Mouse (Mus musculus): ENCODE results near the gene Zbtb20. TPM values are rescaled to one million over a fixed set of nuclear protein-coding genes. Genes with fewer than 3 reads are reported as not detected.

Gene Zbtb20
- total and polyA plus RNA-seq, 2 experiments from 2014 or later, result 19.8 to 45.8 TPM

- Histone ChIP-seq H3K36me3 (replicated peaks; ENCODE audit: control insufficient read depth, insufficient read depth, low read length) (no peaks in the 10 kb centered on the region), H3K4me3 (ENCODE audit: low read depth, low read length) (no peak overlapping the region), H3K9ac (replicated peaks; ENCODE audit: low read depth, low read length) (no peak overlapping the region), H3K27ac (ENCODE audit: low read depth) (no peak overlapping the region), H3K27me3 (ENCODE audit: control insufficient read depth, insufficient read depth, low read length) (no peaks in the 10 kb centered on the region), H3K9me3 (replicated peaks; ENCODE audit: control insufficient read depth, low read length) (no peaks in the 10 kb centered on the region), H3K4me2 (ENCODE audit: low read depth, low read length) (no peak overlapping the region), H3K4me1 (ENCODE audit: control insufficient read depth, insufficient read depth) (no peaks in the 10 kb centered on the region)
- TF ChIP-seq CTCF (IDR thresholded peaks at IDR 0.05; ENCODE audit: low read depth) (no peak), EP300 (IDR thresholded peaks at IDR 0.05; ENCODE audit: low read depth) (no peak)
- no peak for DNase-seq (ENCODE audit: low spot score)
- no peak for ATAC-seq (ENCODE audit: insufficient read depth, low read depth)
- WGBS, result 57% methylated on average over 1 of the region's 1 CpGs
Observed at GRCm38 (mm10) chr16:43528300-43528699, 652.6 kb downstream of the Zbtb20 start.

GRCm38 (mm10) chr16:43531328-43531727 lies 655.6 kb downstream of the Zbtb20 start:
- WGBS, result 85% methylated on average over 6 of the region's 6 CpGs

GRCm38 (mm10) chr16:43534103-43534502 lies 658.4 kb downstream of the Zbtb20 start:
- Histone ChIP-seq H3K4me3 (ENCODE audit: low read depth, low read length) (no peak overlapping the region), H3K36me3 (replicated peaks; ENCODE audit: control insufficient read depth, insufficient read depth, low read length) (no peaks in the 10 kb centered on the region), H3K4me1 (ENCODE audit: control insufficient read depth, insufficient read depth) (no peaks in the 10 kb centered on the region), H3K27me3 (ENCODE audit: control insufficient read depth, insufficient read depth, low read length) (no peaks in the 10 kb centered on the region), H3K4me2 (ENCODE audit: low read depth, low read length) (no peak overlapping the region), H3K9ac (replicated peaks; ENCODE audit: low read depth, low read length) (no peak overlapping the region), H3K9me3 (replicated peaks; ENCODE audit: control insufficient read depth, low read length) (no peaks in the 10 kb centered on the region), H3K27ac (ENCODE audit: low read depth) (no peak overlapping the region)
- TF ChIP-seq CTCF (IDR thresholded peaks at IDR 0.05; ENCODE audit: low read depth), result no peak
- no peak for TF ChIP-seq EP300 (IDR thresholded peaks at IDR 0.05; ENCODE audit: low read depth)
- ATAC-seq (ENCODE audit: insufficient read depth, low read depth), result no peak
- WGBS, result 84% methylated on average over 3 of the region's 3 CpGs
- DNase-seq (ENCODE audit: low spot score), result no peak

More at GRCm38 (mm10) chr16:43531328-43531727, 655.6 kb downstream of the Zbtb20 start:
- TF ChIP-seq CTCF (IDR thresholded peaks at IDR 0.05; ENCODE audit: low read depth) (no peak), EP300 (IDR thresholded peaks at IDR 0.05; ENCODE audit: low read depth) (no peak)
- no peaks in the 10 kb centered on the region for H3K27me3 ChIP-seq (ENCODE audit: control insufficient read depth, insufficient read depth, low read length)
- no peak overlapping the region for H3K4me2 ChIP-seq (ENCODE audit: low read depth, low read length)
- H3K9me3 ChIP-seq (replicated peaks; ENCODE audit: control insufficient read depth, low read length), result no peaks in the 10 kb centered on the region
- H3K4me3 ChIP-seq (ENCODE audit: low read depth, low read length), result no peak overlapping the region
- no peaks in the 10 kb centered on the region for H3K36me3 ChIP-seq (replicated peaks; ENCODE audit: control insufficient read depth, insufficient read depth, low read length)
- no peaks in the 10 kb centered on the region for H3K4me1 ChIP-seq (ENCODE audit: control insufficient read depth, insufficient read depth)
- no peak overlapping the region for H3K27ac ChIP-seq (ENCODE audit: low read depth)
- DNase-seq (ENCODE audit: low spot score), result no peak
- no peak overlapping the region for H3K9ac ChIP-seq (replicated peaks; ENCODE audit: low read depth, low read length)
- ATAC-seq (ENCODE audit: insufficient read depth, low read depth), result no peak

- Histone ChIP-seq H3K4me3 (ENCODE audit: low read depth, low read length) (no peak overlapping the region), H3K9me3 (replicated peaks; ENCODE audit: control insufficient read depth, low read length) (no peaks in the 10 kb centered on the region), H3K27me3 (ENCODE audit: control insufficient read depth, insufficient read depth, low read length) (no peaks in the 10 kb centered on the region), H3K36me3 (replicated peaks; ENCODE audit: control insufficient read depth, insufficient read depth, low read length) (no peaks in the 10 kb centered on the region), H3K9ac (replicated peaks; ENCODE audit: low read depth, low read length) (no peak overlapping the region), H3K27ac (ENCODE audit: low read depth) (no peak overlapping the region), H3K4me2 (ENCODE audit: low read depth, low read length) (no peak overlapping the region), H3K4me1 (ENCODE audit: control insufficient read depth, insufficient read depth) (no peaks in the 10 kb centered on the region)
- TF ChIP-seq CTCF (IDR thresholded peaks at IDR 0.05; ENCODE audit: low read depth) (no peak), EP300 (IDR thresholded peaks at IDR 0.05; ENCODE audit: low read depth) (no peak)
- no peak for ATAC-seq (ENCODE audit: insufficient read depth, low read depth)
- 76% methylated on average over 1 of the region's 1 CpGs for WGBS
- no peak for DNase-seq (ENCODE audit: low spot score)
Observed at GRCm38 (mm10) chr16:43535912-43536311, 660.2 kb downstream of the Zbtb20 start.

GRCm38 (mm10) chr16:43537163-43537562 lies 661.5 kb downstream of the Zbtb20 start:
- TF ChIP-seq EP300 (IDR thresholded peaks at IDR 0.05; ENCODE audit: low read depth) (no peak), CTCF (IDR thresholded peaks at IDR 0.05; ENCODE audit: low read depth) (no peak)
- Histone ChIP-seq H3K4me3 (ENCODE audit: low read depth, low read length) (no peak overlapping the region), H3K36me3 (replicated peaks; ENCODE audit: control insufficient read depth, insufficient read depth, low read length) (no peaks in the 10 kb centered on the region), H3K27me3 (ENCODE audit: control insufficient read depth, insufficient read depth, low read length) (no peaks in the 10 kb centered on the region), H3K9ac (replicated peaks; ENCODE audit: low read depth, low read length) (no peak overlapping the region), H3K9me3 (replicated peaks; ENCODE audit: control insufficient read depth, low read length) (no peaks in the 10 kb centered on the region), H3K4me2 (ENCODE audit: low read depth, low read length) (no peak overlapping the region), H3K4me1 (ENCODE audit: control insufficient read depth, insufficient read depth) (no peaks in the 10 kb centered on the region), H3K27ac (ENCODE audit: low read depth) (no peak overlapping the region)
- 82% methylated on average over 7 of the region's 7 CpGs for WGBS
- ATAC-seq (ENCODE audit: insufficient read depth, low read depth), result no peak
- no peak for DNase-seq (ENCODE audit: low spot score)

GRCm38 (mm10) chr16:43539659-43540096 lies 664.0 kb downstream of the Zbtb20 start:
- TF ChIP-seq EP300 (IDR thresholded peaks at IDR 0.05; ENCODE audit: low read depth) (no peak), CTCF (IDR thresholded peaks at IDR 0.05; ENCODE audit: low read depth) (no peak)
- H3K36me3 ChIP-seq (replicated peaks; ENCODE audit: control insufficient read depth, insufficient read depth, low read length), result no peaks in the 10 kb centered on the region; the same call in 1 of the 2 replicates
- no peaks in the 10 kb centered on the region for H3K9me3 ChIP-seq (replicated peaks; ENCODE audit: control insufficient read depth, low read length)
- no peak overlapping the region for H3K9ac ChIP-seq (replicated peaks; ENCODE audit: low read depth, low read length)
- H3K4me2 ChIP-seq (ENCODE audit: low read depth, low read length), result no peak overlapping the region
- H3K4me3 ChIP-seq (ENCODE audit: low read depth, low read length), result no peak overlapping the region
- H3K27ac ChIP-seq (ENCODE audit: low read depth), result peak overlapping the region; percentile 56
- no peak for DNase-seq (ENCODE audit: low spot score)
- no peaks in the 10 kb centered on the region for H3K27me3 ChIP-seq (ENCODE audit: control insufficient read depth, insufficient read depth, low read length)
- 0 out of 2 replicates have a peak, but pooled peaks have one; percentile 44 for ATAC-seq (ENCODE audit: insufficient read depth, low read depth)
- WGBS, result 72% methylated on average over 12 of the region's 12 CpGs
- no peaks in the 10 kb centered on the region for H3K4me1 ChIP-seq (ENCODE audit: control insufficient read depth, insufficient read depth)

Data from heart, postnatal 0 days (tissue).